Mouse (Mus musculus): Measurements from ENCODE around the gene Dnajc13. TPM values are rescaled to one million over a fixed set of nuclear protein-coding genes. Genes with fewer than 3 reads are reported as not detected.

Gene Dnajc13
- total RNA-seq (2023): 10 to 100 TPM; 72.9 to 98.7 TPM

GRCm38 (mm10) chr9:104262823-104263352 lies at the start of gene Dnajc13:
Dnajc13 (minus strand) TSS chr9:104262930.

DNA sequence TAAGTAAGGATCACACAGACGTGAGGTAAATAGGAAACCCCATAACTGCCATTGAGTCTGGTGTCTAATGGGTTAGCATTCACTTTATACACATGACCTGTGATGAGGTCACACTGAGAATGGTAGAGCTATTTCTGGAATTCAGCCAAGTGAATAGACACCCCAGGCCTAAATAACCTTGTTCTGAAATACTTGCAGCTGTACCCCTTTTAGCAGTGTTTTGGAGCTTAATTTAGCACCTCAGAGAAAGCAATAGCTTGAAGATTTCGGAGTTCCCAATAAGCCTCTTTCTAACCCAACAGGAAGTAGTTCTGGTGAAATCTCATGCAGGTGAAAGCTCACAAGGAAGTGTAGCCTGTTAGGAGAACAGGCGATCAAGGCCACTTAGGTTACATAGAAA lies 135.9 kb downstream of the Dnajc13 start, which contains the start of gene Ackr4:
TSS of gene Ackr4 (minus strand) at position 101 of the 400 bp plus-strand sequence.

Other genes starting within 250 kb of the Dnajc13 start
- not detected for gene Gm28305, start 222.3 kb downstream of the Dnajc13 start, total RNA-seq (2023)
- 10 to 100 TPM; 25.5 to 28.2 TPM for gene Uba5, start 199.8 kb downstream of the Dnajc13 start, total RNA-seq (2023)
- 10 to 100 TPM; 14.2 to 17.0 TPM for gene Acad11, start 199.6 kb downstream of the Dnajc13 start, total RNA-seq (2023)
- gene Ackr4, start 136.0 kb downstream of the Dnajc13 start, total RNA-seq (2023): not detected
- gene Acpp, start 74.8 kb upstream of the Dnajc13 start, total RNA-seq (2023): 10 to 100 TPM; 58.3 to 58.4 TPM